Mouse (Mus musculus) adrenal gland, adult 2 months (tissue): Measurements from ENCODE around the gene Pds5b. TPM values are rescaled to one million over a fixed set of nuclear protein-coding genes. Genes with fewer than 3 reads are reported as not detected.
"Not testable (repeated sequence)": the region's sequence is repeated elsewhere in the genome, so short reads cannot be mapped to it uniquely, and the experiment has no call there.

Source experiments
- DNase-seq: peaks from one replicate; pipeline ENCODE4 v3.0.0; 2021
- long read RNA-seq: library from polyadenylated mRNA; stranded (forward); transcript quantifications from one replicate; pipeline ENCODE4 v2.0.0, GENCODE M21; 2021
- polyA plus RNA-seq: library from polyadenylated mRNA; depleted of rRNA; stranded (reverse); fragments of >200 nt; gene quantifications from 2 replicates; pipeline ENCODE4 v1.2.3, GENCODE M21; 2012; rRNA removed
- total RNA-seq, 2 experiments: library from RNA; stranded (reverse); gene quantifications; 2 replicates each; pipeline ENCODE4 v1.2.3; 2021

The Pds5b gene
- total RNA-seq (10 to 100 TPM; 21.4 to 22.8 TPM), polyA plus RNA-seq (1.0 and 1.2 TPM in 2 replicates)
- long read RNA-seq, full-length matches to known transcripts = 4 of 8 reads
- long read RNA-seq, partial matches to known transcripts = 4 of 8 reads
- long read RNA-seq, other reads (novel, unspliced or antisense) = 0 of 8 reads

DNA sequence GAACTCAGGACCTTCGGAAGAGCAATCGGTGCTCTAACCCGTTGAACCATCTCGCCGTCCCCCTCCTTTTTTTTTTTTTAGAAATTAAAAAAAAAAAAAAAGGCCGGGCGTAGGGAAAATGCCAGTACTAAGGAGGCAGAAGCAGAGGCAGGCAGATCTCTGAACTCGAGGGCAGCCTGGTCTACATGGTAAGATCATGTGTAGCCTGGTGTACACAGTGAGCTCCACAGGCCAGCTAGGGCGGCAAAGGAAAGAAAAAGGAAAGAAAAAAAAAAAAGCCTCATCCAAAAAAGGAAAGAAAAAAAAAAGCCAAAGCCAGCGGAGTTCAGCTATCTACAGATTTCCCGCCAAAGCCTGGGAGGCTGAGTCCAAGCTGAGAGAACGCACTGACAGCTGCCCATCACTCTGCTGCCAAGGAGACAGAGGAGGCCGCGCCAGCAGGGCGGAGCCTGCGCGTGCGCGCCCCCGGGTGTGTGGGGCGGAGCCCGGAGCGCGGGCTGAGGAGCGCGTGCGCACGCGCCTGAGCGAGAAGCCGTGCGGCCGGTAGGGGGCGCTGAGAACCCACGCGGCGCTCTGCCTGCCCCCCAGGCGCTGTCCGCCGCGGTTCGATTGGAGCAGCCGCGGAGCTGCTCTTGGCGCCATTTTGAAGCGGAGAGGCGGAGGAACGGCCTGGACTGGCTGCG is at the start of gene Pds5b:
TSS of gene Pds5b (plus strand) at position 587 of the 683 bp plus-strand sequence.
- DNase-seq = peak; percentile 96

- peak; percentile 18 for DNase-seq
These were observed 48.0 kb upstream of the Pds5b start for GRCm38 (mm10) chr5:150625528-150625927.

DNA sequence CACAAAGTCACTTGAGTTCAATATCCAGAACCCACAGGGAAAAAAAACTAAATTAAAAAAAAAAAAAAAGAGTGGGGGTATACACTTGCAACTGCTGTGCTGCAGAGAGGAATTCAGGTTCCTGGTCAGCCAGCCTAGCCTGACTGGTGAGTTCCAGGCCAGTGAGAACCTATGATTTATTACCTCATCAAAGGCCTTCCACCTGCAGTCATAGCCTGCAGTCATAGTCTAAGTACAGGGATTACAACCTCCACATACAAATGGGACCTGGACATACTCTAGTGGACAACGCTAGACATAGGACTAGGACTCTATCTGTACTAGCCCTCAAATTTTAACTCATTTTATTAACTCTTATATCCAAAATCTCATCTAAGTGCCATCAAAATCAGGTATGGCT is 44.3 kb upstream of the Pds5b start:
- no peak for DNase-seq

DNA sequence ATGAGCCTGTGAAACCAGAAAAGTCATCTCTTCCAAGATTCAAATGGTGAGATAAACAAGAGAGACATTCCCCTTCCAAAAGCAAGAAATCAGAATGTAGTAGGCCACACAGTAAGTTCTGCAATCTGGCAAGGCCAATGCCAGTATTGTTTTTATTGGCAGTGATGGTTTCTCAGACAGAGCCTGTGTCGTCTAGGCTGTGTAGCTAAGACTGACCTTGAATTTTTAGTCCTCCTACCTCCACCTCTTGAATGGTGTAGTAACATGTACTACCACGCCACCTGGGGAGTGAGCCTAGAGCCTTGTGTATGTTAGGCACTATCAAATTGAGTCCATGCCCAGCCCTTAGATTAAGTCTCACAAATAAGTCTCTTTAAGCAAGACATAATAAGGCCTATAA is 43.8 kb upstream of the Pds5b start:
- DNase-seq = peak; percentile 13

DNA sequence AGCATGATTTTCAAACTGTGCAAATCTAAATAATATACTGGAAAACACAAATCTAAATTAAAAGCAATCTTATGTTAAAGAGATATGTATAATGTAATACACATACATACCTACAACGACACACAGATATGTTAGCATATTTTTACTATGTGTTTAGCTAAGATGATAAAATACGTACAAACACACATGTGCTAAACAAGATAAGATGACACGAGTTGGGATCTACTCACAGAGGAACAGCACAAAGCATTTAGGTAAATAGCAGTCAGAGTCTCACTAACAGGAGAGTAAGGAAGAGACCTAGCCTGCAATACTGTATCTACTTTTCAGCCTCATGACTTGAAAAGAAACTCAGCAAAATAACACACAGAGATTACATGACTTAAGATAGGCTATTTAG is 32.1 kb upstream of the Pds5b start:
- DNase-seq = no peak

DNA sequence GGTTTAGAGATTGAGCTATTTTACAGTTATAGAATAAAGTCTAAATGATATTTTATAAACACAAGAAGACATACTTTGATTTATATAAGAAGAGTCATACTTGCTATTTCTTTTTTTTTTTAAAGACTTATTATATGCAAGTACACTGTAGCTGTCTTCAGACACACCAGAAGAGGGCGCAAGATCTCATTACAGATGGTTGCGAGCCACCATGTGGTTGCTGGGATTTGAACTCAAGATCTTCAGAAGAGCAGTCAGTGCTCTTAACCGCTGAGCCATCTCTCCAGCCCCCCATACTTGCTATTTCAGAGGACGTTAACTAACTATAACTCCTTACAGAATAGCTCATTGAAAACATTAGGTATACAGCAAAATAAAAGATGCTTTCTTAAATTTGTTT is 30.1 kb upstream of the Pds5b start:
- DNase-seq = not testable (repeated sequence)

DNA sequence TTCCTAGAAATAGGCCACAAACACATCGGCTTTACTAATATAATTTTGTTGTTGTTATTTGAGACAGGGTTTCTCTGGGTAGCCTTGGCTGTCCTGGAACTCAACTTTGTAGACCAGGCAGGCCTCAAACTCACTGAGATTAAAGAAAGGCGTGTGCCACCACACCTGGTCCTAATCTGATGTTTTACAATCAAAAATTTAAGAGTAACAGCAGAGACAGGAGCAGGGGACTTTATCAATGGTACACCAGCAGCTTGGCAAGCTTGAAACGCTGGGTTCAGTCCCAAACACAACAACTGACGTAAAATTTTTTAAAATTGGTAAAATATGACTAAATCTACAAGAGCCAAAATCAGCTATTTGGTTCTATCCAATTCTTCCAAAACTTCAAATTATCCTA is 28.6 kb upstream of the Pds5b start:
- no peak for DNase-seq

- DNase-seq = no peak
These were observed 21.0 kb upstream of the Pds5b start for GRCm38 (mm10) chr5:150652578-150652977.

GRCm38 (mm10) chr5:150654548-150654947 is 19.0 kb upstream of the Pds5b start:
- DNase-seq = no peak

DNA sequence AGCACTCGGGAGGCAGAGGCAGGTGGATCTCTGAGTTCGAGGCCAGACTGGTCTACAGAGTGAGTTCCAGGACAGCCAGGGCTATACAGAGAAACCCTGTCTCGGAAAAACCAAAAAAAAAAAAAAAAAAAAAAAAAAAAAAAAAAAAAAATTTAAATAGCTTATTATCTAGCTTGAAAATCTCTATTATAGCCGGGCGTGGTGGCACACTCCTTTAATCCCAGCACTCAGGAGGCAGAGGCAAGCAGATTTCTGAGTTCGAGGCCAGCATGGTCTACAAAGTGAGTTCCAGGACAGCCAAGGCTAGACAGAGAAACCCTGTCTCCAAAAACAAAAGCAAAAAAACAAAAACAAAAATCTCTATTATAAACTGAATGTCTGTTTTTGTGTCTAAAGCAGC is 14.1 kb upstream of the Pds5b start:
- not testable (repeated sequence) for DNase-seq

DNA sequence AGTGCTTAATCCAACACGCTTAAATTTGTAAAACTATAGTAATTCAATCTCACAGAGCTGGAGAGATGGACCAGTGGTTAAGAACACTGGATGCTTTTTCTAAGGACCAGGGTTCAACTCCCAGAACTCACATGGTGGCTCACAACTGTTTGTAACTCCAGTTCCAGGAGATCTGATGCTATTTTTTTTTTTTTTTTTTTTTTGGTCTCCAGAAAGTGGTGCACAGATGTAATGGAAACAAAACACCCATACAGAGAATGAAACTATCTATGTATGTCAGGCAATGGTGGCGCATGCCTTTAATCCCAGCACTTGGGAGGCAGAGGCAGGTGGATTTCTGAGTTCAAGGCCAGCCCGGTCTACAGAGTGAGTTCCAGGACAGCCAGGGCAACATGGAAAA is 13.2 kb upstream of the Pds5b start:
- DNase-seq = not testable (repeated sequence)

- DNase-seq = peak; percentile 51
These were observed 9.6 kb upstream of the Pds5b start for GRCm38 (mm10) chr5:150663926-150664325.

GRCm38 (mm10) chr5:150664794-150665131 is 8.8 kb upstream of the Pds5b start:
- DNase-seq = no peak

DNA sequence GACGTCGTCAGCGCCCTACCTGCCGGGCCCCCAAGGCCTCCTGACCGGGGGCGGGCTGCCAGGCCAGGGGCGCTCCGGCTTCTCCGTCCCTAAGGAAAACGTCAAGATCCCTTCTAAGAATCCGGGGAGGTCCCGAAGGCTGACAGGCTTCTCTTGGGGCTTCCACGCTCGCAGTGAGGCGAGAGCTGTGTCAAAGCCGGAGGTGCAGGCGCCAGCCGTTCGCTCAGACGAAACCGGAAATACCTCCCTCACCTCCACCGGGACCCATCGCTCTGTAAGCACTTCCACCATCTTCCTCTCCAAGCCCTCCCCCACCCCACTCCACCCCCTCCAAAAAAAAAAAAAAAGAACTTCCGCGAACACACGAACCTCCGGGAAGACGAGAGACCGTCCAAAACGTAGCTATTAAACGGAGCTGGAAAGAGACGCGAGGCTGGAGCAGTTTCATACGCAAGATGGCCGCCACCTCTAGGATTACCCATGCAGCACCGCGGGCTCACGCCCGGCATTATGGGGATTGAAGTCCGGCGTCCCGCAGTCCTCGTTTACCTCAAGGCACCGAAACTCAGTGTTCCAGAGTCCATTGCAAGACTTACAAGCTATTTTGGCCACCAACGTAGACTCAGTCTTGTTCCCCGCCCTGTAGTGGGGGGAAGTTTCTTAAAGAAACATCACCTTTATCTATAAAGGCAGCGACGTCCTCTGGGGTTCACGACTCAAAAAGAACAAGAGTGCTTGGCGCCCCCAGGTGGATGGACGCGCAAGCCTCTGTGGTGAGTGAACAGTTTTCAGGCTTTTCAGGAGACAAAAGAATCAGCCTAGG is 8.2 kb upstream of the Pds5b start:
- peak; percentile 96 for DNase-seq

GRCm38 (mm10) chr5:150666133-150666739 is 7.3 kb upstream of the Pds5b start, which contains the start of gene N4bp2l2:
N4bp2l2 (minus strand) TSS chr5:150666183.
- not testable (repeated sequence) for DNase-seq

DNA sequence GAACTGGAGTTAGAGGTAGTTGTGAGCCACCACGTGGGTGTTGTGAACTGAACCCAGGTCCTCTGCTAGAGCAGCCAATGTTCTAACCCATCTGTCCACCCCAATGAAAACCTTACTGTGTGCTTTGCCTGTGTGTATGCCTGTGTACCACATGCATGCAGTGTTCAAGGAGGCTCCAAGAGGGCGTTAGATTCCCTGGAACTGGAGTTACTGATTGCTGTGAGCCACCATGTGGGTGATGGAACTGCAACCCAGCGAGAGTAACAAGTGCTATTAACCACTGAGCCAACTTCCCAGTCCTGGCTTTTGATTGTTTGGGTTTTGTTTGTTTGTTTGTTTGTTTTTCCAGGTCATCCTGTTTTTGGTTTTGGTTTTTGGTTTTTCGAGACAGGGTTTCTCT is 4.8 kb upstream of the Pds5b start:
- no peak for DNase-seq

DNA sequence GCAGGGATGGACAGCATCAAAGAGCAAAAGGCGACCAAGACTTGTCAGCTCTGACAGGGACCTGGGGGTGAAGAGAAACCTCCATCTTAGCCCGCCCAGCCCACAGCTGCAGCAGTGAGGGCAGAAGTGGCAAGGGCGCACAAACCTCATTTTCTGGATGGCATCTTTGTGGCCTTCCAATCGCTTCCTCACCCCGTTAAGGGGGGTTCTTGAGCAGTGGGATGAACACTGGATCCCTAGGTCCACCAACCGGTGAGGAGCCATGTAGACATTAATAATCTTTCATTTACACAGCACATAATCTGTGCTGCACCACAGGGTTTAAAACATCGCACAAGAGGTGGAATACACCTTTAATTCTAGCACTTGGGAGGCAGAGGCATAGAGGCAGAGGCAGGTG is 1.2 kb upstream of the Pds5b start:
- no peak for DNase-seq

GRCm38 (mm10) chr5:150673880-150674621 is 512 bp downstream of the Pds5b start:
- DNase-seq = no peak

GRCm38 (mm10) chr5:150674866-150675265 is 1.3 kb downstream of the Pds5b start:
- no peak for DNase-seq

DNA sequence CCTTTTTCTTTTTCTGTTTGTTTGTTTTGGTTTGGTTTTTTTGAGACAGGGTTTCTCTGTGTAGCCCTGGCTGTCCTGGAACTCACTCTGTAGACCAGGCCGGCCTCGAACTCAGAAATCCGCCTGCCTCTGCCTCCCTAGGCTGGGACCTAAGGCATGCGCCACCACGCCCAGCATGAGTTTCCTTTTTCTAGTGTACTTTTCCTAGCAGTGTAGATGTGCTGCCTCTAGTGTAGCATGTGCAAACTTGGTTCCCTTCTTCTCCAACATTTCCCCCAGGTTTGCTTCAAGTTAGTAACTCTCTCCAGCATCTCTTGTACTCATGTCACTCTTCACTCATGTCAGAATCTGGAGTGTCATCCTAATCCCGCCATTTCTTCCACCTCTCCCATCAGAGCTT is 9.3 kb downstream of the Pds5b start:
- not testable (repeated sequence) for DNase-seq

- no peak for DNase-seq
These were observed 17.1 kb downstream of the Pds5b start for GRCm38 (mm10) chr5:150690685-150691084.

- no peak for DNase-seq
These were observed 19.7 kb downstream of the Pds5b start for GRCm38 (mm10) chr5:150693277-150693676.
